8 mouse cellular contexts compared by ENCODE assay signal in genomic region chr1:38307821-38308704, GRCm38 (mm10).
DNase-seq lines count a peak whose midpoint lies in the region; ATAC-seq lines count a peak whose summit lies in the region.

No protein-coding gene starts in this region.

- H3K27me3 ChIP-seq in midbrain, embryonic 15.5 days (replicated peaks), result no peaks in the 10 kb centered on the region

- peak; percentile 60 for ATAC-seq in midbrain, embryonic 15.5 days (replicated peaks)
- no peak for ATAC-seq in megakaryocyte, adult 5-6 weeks (ENCODE audit: poor library complexity, severe bottlenecking)

- H3K4me3 ChIP-seq in midbrain, embryonic 15.5 days, result no peak overlapping the region

- DNase-seq in right cerebral cortex, postnatal 10 days (ENCODE audit: low spot score in 2 of 2), result peak; percentile 77 to 79
- DNase-seq in right cerebral cortex, adult 18-20 months, result no peak
- peak; percentile 68 to 79 for DNase-seq in cerebellum, postnatal 10 days
- peak; percentile 80 to 81 for DNase-seq in heart, adult 18-20 months
- DNase-seq in kidney, adult 9 months, result peak; percentile 12
- DNase-seq in thymus, postnatal 36 days, result no peak

- H3K9ac ChIP-seq in midbrain, embryonic 15.5 days, result no peak overlapping the region

- H3K27ac ChIP-seq in midbrain, embryonic 15.5 days, result peak overlapping the region; percentile 37

- peaks cover 13% of the 10 kb centered on the region for H3K4me1 ChIP-seq in midbrain, embryonic 15.5 days

- WGBS in midbrain, embryonic 15.5 days, result 56% methylated on average over 7 of the region's 7 CpGs

- no peaks in the 10 kb centered on the region for H3K36me3 ChIP-seq in midbrain, embryonic 15.5 days (replicated peaks)

- no peaks in the 10 kb centered on the region for H3K9me3 ChIP-seq in midbrain, embryonic 15.5 days

- no peak overlapping the region for H3K4me2 ChIP-seq in midbrain, embryonic 15.5 days

Comparison
In these comparisons a context has a peak if more than half of its experiments do, and no peak if none do; other contexts are left out.
1. DNase-seq: peak in right cerebral cortex, postnatal 10 days (2 of 2), cerebellum, postnatal 10 days (2 of 2), heart, adult 18-20 months (2 of 2) and kidney, adult 9 months (single experiment); none in right cerebral cortex, adult 18-20 months (single experiment) and thymus, postnatal 36 days (0 of 2).